Mouse (Mus musculus): Measurements from ENCODE around the gene Nudt7. TPM values are rescaled to one million over a fixed set of nuclear protein-coding genes. Genes with fewer than 3 reads are reported as not detected.

The Nudt7 gene
- polyA plus RNA-seq, 1 experiment = 10.0 TPM

DNA sequence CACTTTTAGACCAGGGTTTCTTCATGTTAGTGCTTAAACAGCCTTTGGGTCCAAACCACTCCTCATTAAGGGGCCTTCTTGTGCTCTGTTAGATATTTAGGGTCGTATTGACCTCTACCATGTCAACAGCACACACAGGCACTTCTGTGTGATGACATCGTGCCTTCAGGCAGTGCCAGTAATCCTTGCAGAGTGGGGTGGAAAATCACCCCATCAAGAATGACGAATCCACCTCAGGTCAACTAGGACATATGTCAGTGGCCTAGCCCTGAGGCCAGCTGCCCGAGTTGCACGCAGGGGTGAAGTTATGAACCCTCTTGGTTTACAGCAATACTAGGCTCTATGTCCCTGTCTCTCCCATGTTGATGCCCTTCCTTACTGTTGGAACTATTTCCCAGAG is 3.8 kb downstream of the Nudt7 start:
- 86% methylated on average over 5 of the region's 5 CpGs for WGBS
- no peak for DNase-seq (ENCODE audit: low read depth, low spot score)

DNA sequence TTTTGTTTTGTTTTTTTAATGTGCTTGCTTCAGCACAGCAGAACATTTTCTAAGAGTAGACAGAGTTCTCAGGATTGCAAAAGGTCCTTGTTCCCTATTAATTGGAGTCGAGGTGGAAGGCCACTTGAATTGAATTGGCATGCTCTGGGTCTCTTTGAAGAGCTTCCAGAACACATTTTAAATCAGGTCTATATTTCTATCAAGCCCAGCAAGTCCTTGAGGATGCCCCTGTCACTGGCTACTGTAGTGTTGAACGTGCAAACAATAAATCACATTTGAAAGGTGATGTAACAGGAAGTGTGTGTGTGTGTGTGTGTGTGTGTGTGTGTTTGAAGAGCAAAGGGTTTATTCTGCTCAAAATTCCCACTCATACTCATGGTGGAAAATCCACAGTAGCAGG is 7.1 kb downstream of the Nudt7 start:
- no peak for DNase-seq (ENCODE audit: low read depth, low spot score)
- WGBS = 61% methylated on average over 2 of the region's 2 CpGs

DNA sequence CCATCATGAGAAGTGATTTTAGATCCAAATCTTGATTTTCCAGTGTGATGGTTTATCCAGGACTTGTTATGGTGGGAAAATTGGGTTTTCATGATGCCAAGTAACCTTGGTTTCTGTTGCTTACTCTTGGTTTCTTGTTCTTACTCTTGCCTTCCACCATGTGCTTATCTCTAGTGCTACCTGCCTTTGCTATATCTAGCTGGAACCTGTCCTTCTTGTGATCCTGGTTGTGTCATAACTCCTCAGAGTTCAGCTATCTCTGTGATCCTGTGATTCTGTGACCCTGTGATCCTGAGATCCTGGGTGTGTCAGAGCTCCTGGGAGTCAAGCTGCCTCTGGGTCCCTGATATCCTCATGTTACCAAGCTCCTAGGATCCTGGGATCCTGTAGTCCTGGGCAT is 8.8 kb downstream of the Nudt7 start:
- DNase-seq (ENCODE audit: low read depth, low spot score) = no peak

DNA sequence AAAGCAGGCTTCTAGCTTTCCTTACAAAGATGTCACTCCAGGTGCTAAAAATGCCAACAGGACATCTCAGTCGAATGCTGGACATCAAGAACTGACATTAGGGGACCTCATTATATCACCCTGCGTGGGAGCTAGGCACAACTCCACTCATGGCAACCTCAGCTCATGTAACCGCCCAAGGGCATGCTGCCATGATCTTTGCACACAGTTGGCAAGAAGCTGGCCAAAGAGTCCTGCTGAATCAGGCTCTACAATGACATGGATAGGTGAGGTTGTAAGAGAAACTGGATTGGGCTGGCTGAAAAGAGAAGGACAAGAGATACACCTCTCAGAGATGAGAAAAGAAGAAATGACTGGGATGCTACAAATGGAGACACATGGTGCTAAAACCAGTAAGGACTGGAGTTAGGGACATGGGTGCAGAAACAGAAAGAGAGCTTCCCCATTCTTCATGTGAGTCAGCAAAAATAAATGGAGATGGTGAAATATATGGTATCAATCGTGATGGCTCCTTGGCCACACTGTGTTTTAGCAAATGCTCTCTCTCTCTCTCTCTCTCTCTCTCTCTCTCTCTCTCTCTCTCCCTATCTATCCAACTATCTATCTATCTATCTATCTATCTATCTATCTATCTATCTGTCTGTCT is 10.4 kb downstream of the Nudt7 start:
- no peak for DNase-seq (ENCODE audit: low read depth, low spot score)

DNA sequence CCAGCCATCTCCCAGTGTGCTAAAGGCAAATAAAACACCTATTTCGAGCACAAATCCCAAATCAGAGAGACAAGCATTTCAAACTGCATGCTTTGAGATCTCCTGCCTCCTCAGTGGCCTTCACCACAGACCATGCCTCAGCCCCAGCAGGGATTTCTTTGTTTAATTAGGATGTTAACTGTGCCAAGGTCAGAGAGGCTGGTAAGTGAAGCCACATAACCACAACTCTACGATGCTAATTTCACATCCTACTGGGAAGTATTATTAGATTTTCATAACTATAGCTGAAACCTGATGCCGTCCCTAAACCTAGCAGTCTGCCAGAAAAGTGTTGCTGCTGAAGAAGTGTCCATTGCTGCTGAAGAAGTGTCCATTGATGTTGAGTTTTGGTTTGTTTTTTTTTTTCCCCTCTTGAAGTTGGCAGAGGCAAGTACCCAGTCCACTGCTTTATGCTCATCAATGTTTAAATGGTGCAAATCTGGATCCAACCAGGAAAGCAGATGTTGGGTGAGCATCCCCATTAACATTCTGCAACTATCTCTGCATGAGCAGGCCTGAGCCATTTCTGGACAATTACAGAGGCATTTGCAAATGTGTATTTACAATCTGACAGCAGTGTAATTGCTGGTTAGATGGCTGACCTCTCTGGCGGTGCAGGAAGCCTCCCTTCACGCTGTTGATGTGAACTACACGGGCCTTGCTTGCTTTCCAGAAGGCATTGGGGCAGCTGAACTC is 20.1 kb downstream of the Nudt7 start:
- no peak for DNase-seq (ENCODE audit: low read depth, low spot score)
- 68% methylated on average over 6 of the region's 6 CpGs for WGBS

More for the DNA sequence above, 10.4 kb downstream of the Nudt7 start:
- WGBS = 71% methylated on average over 4 of the region's 4 CpGs

DNA sequence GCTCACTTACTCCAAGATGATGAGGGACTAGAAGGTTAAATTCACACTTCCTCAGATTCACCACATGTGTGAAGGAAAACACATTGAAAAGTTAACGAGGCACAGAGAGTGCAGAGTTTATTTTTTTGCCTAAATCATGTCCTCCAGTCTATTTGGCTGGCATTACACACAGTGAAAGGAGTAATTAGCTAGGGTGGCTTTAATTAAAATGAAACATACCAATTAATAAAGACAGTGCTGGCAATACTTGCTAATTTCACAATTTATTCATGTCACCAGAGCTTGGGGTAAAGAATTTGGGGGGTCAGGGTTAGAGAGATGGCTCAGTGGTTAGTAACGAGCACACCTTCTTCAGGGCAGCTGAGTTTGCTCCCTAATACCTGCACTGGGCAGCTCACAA is 25.2 kb downstream of the Nudt7 start:
- no peak for DNase-seq (ENCODE audit: low read depth, low spot score)
- WGBS = 66% methylated on average over 2 of the region's 2 CpGs

DNA sequence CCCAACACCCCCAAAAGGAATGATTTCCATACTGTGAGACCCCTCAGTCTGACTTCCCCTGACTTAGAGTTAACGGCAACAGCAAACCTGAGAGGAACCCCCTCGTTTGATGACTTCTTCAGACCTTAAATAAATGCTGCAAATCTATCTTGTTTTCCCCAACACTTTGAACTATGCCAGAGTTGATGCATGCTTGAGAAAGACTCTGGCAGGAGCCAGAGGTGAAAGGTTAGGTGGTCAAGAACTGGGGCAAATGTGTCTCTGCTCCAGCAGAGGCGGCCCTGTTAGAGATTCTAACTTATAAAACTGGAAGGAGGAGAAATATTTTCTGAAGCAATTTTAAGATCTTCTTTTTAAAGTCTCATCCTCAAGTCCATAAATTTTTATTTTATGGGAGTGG is 26.3 kb downstream of the Nudt7 start:
- DNase-seq (ENCODE audit: low read depth, low spot score) = no peak
- WGBS = 74% methylated on average over 3 of the region's 3 CpGs

DNA sequence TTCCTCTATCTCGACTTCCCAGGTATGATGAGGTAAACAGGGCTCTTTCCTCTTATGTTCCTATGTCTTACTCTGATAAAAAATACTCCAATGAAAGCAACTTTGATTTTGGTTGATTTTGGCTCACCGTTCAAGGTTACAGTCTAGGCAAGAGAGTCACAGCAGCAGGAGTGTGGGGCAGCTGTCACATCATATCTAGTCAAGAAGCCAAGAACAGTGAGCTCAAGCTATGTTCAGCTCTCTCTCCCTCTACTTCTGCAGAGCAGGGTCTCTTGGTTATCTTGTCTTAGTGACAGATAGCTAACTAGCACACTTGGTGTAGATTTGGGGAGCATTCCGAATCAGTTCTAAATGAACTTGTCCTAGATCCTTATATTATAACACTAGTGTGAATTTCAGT is 30.5 kb downstream of the Nudt7 start:
- DNase-seq (ENCODE audit: low read depth, low spot score) = no peak
- 80% methylated on average over 3 of the region's 3 CpGs for WGBS

DNA sequence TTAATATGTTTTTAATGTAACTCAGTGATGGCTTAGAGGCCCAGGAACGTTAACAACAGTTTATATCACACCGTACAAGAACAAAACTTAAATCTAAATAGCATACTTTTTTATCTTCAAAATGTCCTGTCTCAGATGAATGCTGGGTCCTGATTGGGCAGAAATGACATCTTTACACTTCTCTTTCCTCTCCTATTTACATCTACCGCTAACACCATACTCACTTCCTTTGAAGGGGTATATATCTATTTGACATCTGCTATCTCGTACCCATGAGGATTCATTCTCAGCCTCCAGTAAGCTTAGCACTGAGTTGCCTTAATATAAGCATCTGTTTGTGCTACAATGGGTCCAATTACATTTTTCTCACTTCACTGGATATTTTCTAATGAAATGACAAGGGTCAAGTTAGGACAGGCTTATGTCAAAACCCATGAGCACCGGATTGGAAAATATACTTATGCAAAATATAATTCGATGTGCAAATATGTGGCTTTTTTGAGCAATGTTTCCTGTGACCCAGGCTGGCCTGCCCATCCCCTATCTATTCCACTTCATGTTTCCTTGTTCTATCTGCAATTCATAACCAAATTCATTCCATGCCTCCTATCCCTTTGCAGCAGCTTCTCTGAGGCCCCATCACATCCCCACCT is 31.2 kb downstream of the Nudt7 start:
- DNase-seq (ENCODE audit: low read depth, low spot score) = no peak
- WGBS = 82% methylated on average over 6 of the region's 6 CpGs

DNA sequence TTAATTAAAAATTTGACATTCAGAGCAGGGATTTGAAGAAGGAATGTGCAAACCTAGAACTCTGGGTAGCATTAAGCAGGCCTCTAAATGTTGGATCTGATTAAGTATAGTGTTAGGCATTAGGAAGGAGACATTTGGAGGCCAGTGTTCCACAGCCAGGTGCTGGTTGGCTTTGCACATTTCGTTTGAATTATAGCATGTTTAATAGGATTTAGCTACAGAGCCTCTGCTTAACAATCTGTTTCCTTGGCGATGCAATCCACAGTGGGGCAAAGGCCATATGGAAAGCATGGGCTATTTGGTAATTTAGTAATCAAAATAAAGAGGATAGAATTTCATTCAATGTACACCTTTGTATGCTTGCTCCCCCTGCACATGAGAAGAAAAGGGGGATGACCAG is 32.4 kb downstream of the Nudt7 start:
- no peak for DNase-seq (ENCODE audit: low read depth, low spot score)
- WGBS = 26% methylated on average over 2 of the region's 2 CpGs

DNA sequence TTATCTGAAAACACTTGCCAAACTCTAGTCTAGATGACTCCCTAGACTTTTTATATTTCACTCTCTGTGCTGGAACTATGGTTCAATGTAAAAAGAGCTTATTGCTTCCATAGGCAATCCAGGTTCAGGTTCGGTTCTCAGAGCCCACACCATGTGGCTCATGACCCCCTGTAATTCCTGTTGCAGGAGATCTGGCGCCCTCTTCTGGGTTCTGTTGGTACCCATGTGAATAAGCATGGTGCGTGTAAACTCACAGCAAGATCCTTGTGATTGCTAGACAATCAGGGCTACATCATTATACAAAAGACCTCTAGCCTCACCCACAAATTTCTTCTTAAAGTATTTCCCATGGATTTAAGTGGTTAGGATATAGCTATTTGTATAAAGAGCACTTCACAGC is 43.4 kb downstream of the Nudt7 start:
- no peak for DNase-seq (ENCODE audit: low read depth, low spot score)
- WGBS = 71% methylated on average over 3 of the region's 3 CpGs

DNA sequence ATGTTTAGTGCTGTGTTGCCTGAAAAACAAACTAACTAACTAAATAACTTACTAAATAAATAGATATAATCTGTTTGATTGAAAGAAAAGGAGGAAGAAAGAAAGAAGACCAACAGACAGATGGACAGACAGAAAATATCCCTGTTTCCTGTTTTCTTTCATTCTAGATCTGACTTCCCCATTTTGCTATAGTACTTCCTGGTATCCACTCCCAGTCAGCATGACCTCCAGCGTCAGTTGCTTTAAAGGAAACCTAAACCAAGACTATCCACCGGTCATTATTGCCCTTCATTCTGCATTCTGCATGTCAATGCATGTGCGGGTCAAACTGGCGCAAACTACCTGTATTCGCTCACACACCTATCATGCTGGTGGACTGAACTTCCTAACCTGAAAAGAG is 60.0 kb downstream of the Nudt7 start:
- 71% methylated on average over 5 of the region's 5 CpGs for WGBS
- DNase-seq (ENCODE audit: low read depth, low spot score) = no peak

DNA sequence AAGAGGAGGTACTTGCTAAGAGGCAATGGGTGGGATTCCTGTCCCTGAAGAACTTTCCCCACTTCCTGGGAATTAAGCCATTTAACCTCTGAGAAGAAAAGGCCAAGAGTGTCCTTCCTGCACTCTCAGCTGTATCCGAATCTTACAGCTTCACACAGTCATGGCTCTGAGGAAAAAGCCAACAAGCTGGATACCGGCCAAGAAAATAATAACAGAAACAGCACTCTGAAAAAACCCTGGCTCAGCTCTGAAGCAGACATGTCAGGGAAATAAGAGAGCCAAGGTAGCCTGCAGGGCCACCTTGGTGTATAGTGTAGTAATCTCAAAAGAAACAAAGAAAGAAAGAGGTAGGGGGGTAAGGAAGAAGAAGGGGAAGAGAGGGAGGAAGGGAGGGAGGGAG is 65.6 kb downstream of the Nudt7 start:
- WGBS = 47% methylated on average over 2 of the region's 2 CpGs
- DNase-seq (ENCODE audit: low read depth, low spot score) = no peak

Other genes with a start within 250 kb of the Nudt7 start
- gene Vat1l, start 72.1 kb downstream of the Nudt7 start, polyA plus RNA-seq (2012; rRNA removed) = 1.3 and 1.7 TPM in 2 replicates